Mouse (Mus musculus): ENCODE data around the gene Tmem132a. TPM values are rescaled to one million over a fixed set of nuclear protein-coding genes. Genes with fewer than 3 reads are reported as not detected.

The Tmem132a gene
- polyA plus RNA-seq, 1 experiment from 2014 or later, result 36.7 TPM

DNA sequence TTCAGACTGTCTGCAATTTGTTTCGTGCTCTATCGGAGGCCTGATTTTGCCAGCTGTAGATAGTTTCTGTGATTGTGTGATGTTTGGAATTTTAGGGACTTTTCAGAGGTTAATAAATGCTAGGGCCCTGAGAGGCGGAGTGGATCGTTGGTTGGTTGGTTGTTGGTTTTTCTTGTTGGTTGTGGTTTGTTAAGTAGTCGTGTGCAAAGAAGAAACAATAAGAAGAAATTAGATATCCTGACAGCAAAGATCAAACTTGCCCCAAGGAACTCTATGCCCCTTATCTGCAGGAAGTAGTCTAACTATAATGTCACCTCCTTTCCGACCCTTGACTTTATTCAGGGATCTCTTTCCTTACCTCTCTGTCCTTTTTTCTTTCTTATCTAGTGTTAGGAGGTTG lies 58.3 kb downstream of the Tmem132a start:
- Histone ChIP-seq H3K27ac (ENCODE audit: low read length) (no peak overlapping the region), H3K9me3 (replicated peaks; ENCODE audit: control insufficient read depth, low read length) (no peaks in the 10 kb centered on the region), H3K4me2 (ENCODE audit: low read depth, low read length) (no peak overlapping the region), H3K4me3 (ENCODE audit: low read length) (no peak overlapping the region), H3K27me3 (ENCODE audit: control insufficient read depth, insufficient read depth, low read length) (no peaks in the 10 kb centered on the region), H3K36me3 (ENCODE audit: control insufficient read depth, insufficient read depth) (no peaks in the 10 kb centered on the region), H3K9ac (ENCODE audit: low read length) (no peak overlapping the region), H3K4me1 (ENCODE audit: control insufficient read depth, insufficient read depth, low read length) (no peaks in the 10 kb centered on the region)
- ATAC-seq (replicated peaks; ENCODE audit: extremely low read depth, insufficient read depth, low FRiP score), result no peak
- WGBS, result 75% methylated on average over 6 of the region's 6 CpGs

DNA sequence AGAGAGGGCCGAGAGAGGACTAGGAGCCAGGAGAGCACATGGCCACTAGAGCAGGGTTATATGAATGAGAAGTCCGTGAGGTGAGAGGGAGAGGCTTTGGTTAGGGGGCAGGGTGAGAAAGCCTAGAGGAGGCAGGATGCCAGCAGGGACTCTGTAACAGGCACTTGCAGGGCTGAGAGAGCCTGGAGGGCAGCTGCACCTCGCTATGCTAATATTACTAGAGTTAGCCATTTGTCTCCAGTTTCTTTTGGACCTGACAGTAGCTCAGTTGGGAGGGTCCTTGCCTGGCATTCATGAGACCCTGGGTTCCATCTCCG lies 59.6 kb downstream of the Tmem132a start:
- no peak overlapping the region for H3K27ac ChIP-seq (ENCODE audit: low read length)
- no peak overlapping the region for H3K4me3 ChIP-seq (ENCODE audit: low read length)
- no peak for ATAC-seq (replicated peaks; ENCODE audit: extremely low read depth, insufficient read depth, low FRiP score)
- H3K27me3 ChIP-seq (ENCODE audit: control insufficient read depth, insufficient read depth, low read length), result no peaks in the 10 kb centered on the region
- H3K36me3 ChIP-seq (ENCODE audit: control insufficient read depth, insufficient read depth), result no peaks in the 10 kb centered on the region
- WGBS, result 47% methylated on average over 4 of the region's 4 CpGs
- no peak overlapping the region for H3K9ac ChIP-seq (ENCODE audit: low read length)
- no peak overlapping the region for H3K4me2 ChIP-seq (ENCODE audit: low read depth, low read length)
- no peaks in the 10 kb centered on the region for H3K9me3 ChIP-seq (replicated peaks; ENCODE audit: control insufficient read depth, low read length)
- H3K4me1 ChIP-seq (ENCODE audit: control insufficient read depth, insufficient read depth, low read length), result no peaks in the 10 kb centered on the region

DNA sequence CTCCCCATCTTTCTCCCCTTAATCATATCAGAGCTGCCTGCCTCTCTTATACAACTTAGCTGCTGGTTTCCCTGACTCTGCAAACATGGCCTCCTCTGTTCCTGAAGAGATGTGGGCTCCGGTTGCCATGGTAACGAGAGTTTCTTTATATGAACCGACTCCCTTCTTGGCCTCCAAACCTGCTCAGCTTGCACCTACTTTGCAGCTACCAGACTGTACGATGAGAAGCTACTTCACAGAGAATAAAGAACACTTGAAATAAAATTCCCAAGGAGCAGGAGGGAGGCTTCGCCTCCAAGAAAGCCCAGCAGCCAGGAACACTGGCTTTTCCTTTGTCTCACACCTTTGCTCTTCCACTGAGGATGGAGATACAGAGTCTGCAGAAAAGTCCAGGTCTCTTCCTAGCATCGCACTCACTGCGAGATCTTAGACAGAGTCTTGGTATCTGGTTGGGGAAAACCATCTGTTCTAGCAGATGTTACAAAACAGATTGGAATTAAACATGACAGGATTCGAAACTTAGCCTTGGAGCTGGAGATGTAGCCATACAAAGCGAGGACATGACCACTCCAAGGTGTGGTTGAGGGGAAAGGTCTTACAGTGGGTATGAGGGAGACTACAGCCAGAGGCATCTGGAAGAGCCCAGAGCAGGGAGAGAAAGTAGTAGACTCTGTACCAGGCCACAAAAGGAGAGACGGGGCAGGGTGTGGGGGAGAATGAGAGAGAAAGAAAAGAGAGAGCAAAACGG lies 60.1 kb downstream of the Tmem132a start:
- no peaks in the 10 kb centered on the region for H3K4me1 ChIP-seq (ENCODE audit: control insufficient read depth, insufficient read depth, low read length)
- 74% methylated on average over 11 of the region's 11 CpGs for WGBS
- H3K4me2 ChIP-seq (ENCODE audit: low read depth, low read length), result no peak overlapping the region
- H3K36me3 ChIP-seq (ENCODE audit: control insufficient read depth, insufficient read depth), result no peaks in the 10 kb centered on the region
- H3K27me3 ChIP-seq (ENCODE audit: control insufficient read depth, insufficient read depth, low read length), result no peaks in the 10 kb centered on the region
- H3K9me3 ChIP-seq (replicated peaks; ENCODE audit: control insufficient read depth, low read length), result no peaks in the 10 kb centered on the region
- H3K9ac ChIP-seq (ENCODE audit: low read length), result no peak overlapping the region
- no peak overlapping the region for H3K4me3 ChIP-seq (ENCODE audit: low read length)
- H3K27ac ChIP-seq (ENCODE audit: low read length), result no peak overlapping the region
- ATAC-seq (replicated peaks; ENCODE audit: extremely low read depth, insufficient read depth, low FRiP score), result no peak

DNA sequence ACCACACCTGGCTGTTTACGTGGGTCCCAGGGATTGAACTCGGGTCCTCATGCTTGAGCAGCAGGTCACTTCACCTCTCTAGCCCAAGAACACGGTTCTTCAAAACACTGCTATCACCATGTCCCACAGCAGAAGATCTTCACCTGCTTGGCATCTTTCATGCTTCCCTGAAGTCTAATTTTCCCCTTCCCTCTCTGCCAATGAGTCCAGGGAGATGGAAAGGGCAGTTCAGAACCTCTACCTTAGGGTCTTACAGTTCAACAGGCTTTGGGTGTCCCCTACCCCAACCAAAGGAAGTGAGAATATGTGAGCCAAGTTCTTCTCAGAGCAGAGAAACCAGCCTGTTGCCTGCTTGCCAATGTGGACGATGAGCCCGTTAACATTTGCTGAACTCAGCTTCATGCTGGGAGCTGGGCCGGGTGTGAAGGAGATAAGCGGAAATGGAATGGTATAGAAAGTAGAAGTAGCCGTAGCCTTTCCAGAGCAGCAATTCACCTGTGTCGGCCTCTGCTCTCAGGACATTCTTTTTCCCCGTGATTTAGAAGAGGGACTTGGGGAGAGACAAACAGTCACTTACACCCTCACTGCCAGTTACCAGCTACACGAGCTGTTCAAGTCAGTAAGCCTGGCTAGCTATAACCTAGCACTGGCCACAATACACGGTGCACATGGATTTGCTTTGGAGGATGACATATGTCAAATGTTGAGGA lies 61.1 kb downstream of the Tmem132a start:
- Histone ChIP-seq H3K27me3 (ENCODE audit: control insufficient read depth, insufficient read depth, low read length) (no peaks in the 10 kb centered on the region), H3K4me2 (ENCODE audit: low read depth, low read length) (no peak overlapping the region), H3K4me3 (ENCODE audit: low read length) (no peak overlapping the region), H3K9ac (ENCODE audit: low read length) (no peak overlapping the region), H3K27ac (ENCODE audit: low read length) (no peak overlapping the region), H3K9me3 (replicated peaks; ENCODE audit: control insufficient read depth, low read length) (no peaks in the 10 kb centered on the region), H3K36me3 (ENCODE audit: control insufficient read depth, insufficient read depth) (no peaks in the 10 kb centered on the region), H3K4me1 (ENCODE audit: control insufficient read depth, insufficient read depth, low read length) (no peaks in the 10 kb centered on the region)
- 73% methylated on average over 12 of the region's 12 CpGs for WGBS
- ATAC-seq (replicated peaks; ENCODE audit: extremely low read depth, insufficient read depth, low FRiP score), result no peak

Other genes starting within 250 kb of the Tmem132a start
- 1.7 and 2.1 TPM in 2 replicates for gene Vwce, start 235.7 kb downstream of the Tmem132a start, polyA plus RNA-seq (2015; fragmentation: Nextera tagmentation; extraction: Ambion mirVana)
- gene Pga5, start 191.9 kb downstream of the Tmem132a start, polyA plus RNA-seq (2015; fragmentation: Nextera tagmentation; extraction: Ambion mirVana), result not detected in 2 replicates
- 29.3 and 30.4 TPM in 2 replicates for gene Vps37c, start 181.2 kb downstream of the Tmem132a start, polyA plus RNA-seq (2015; fragmentation: Nextera tagmentation; extraction: Ambion mirVana)
- 1.6 and 3.0 TPM in 2 replicates for gene Cd5, start 130.9 kb downstream of the Tmem132a start, polyA plus RNA-seq (2015; fragmentation: Nextera tagmentation; extraction: Ambion mirVana)
- 0.91 and 4.3 TPM in 2 replicates for gene Cd6, start 39.9 kb downstream of the Tmem132a start, polyA plus RNA-seq (2015; fragmentation: Nextera tagmentation; extraction: Ambion mirVana)
- gene Slc15a3, start 30.2 kb downstream of the Tmem132a start, polyA plus RNA-seq (2015; fragmentation: Nextera tagmentation; extraction: Ambion mirVana), result 0.42 and 0.92 TPM in 2 replicates
- gene Tmem109, start 12.1 kb upstream of the Tmem132a start, polyA plus RNA-seq (2015; fragmentation: Nextera tagmentation; extraction: Ambion mirVana), result 108 and 112 TPM in 2 replicates
- 35.9 and 37.7 TPM in 2 replicates for gene Prpf19, start 25.3 kb upstream of the Tmem132a start, polyA plus RNA-seq (2015; fragmentation: Nextera tagmentation; extraction: Ambion mirVana)
- 0.14 TPM in 1 of 2 replicates, not detected in the other for gene Zp1, start 50.7 kb upstream of the Tmem132a start, polyA plus RNA-seq (2015; fragmentation: Nextera tagmentation; extraction: Ambion mirVana)
- gene Ptgdr2, start 67.2 kb upstream of the Tmem132a start, polyA plus RNA-seq (2015; fragmentation: Nextera tagmentation; extraction: Ambion mirVana), result 0.11 and 0.24 TPM in 2 replicates
- 17.7 and 18.2 TPM in 2 replicates for gene Ccdc86, start 79.3 kb upstream of the Tmem132a start, polyA plus RNA-seq (2015; fragmentation: Nextera tagmentation; extraction: Ambion mirVana)
- gene Ms4a10, start 104.7 kb upstream of the Tmem132a start, polyA plus RNA-seq (2015; fragmentation: Nextera tagmentation; extraction: Ambion mirVana), result not detected in 2 replicates
- gene Ms4a15, start 123.3 kb upstream of the Tmem132a start, polyA plus RNA-seq (2015; fragmentation: Nextera tagmentation; extraction: Ambion mirVana), result not detected in 2 replicates
- not detected in 2 replicates for gene Ms4a18, start 148.1 kb upstream of the Tmem132a start, polyA plus RNA-seq (2015; fragmentation: Nextera tagmentation; extraction: Ambion mirVana)
- 0.22 and 0.30 TPM in 2 replicates for gene Ms4a8a, start 211.2 kb upstream of the Tmem132a start, polyA plus RNA-seq (2015; fragmentation: Nextera tagmentation; extraction: Ambion mirVana)

Measured in heart, embryonic 16.5 days (tissue).